Mouse (Mus musculus): Measurements from ENCODE around the gene Gm20481.
"Not testable (repeated sequence)": the region's sequence is repeated elsewhere in the genome, so short reads cannot be mapped to it uniquely, and the experiment has no call there.

- TF ChIP-seq POLR2A (IDR thresholded peaks at IDR 0.05; ENCODE audit: low read depth, low read length); CTCF (IDR thresholded peaks at IDR 0.05; ENCODE audit: extremely low read depth, insufficient read length, insufficient replicate concordance, low read depth, low read length): not testable (repeated sequence)
Observed at GRCm38 (mm10) chr17:35005902-35006301, 36.2 kb downstream of the Gm20481 start.

Data from small intestine, adult 2 months (tissue).